In genomic region chr8:95154654-95155053, GRCm38 (mm10) we compare ENCODE assay signal across 14 mouse cellular contexts. TPM values are rescaled to one million over a fixed set of nuclear protein-coding genes. Genes with fewer than 3 reads are reported as not detected.
A peak's percentile ranks its signal among the peaks of the same experiment; 100 is the strongest.
DNase-seq lines count a peak whose midpoint lies in the region; ATAC-seq and TF ChIP-seq lines count a peak whose summit lies in the region.
"Had no signal": no experiment of that assay in that cellular context is flagged by ENCODE, and none has a peak within 500 bp of the region (broad histone marks: within the 10 kb centered on the region; RNA-seq: fewer than 3 reads in every experiment).

No protein-coding gene starts in this region.

- WGBS in hindbrain, postnatal 0 days: 49% methylated on average over 6 of the region's 6 CpGs
- 66% methylated on average over 6 of the region's 6 CpGs for WGBS in hindbrain, embryonic 11.5 days
- WGBS in stomach, embryonic 15.5 days: 33% methylated on average over 6 of the region's 6 CpGs
- 90% methylated on average over 6 of the region's 6 CpGs for WGBS in forebrain, embryonic 13.5 days

- H3K9ac ChIP-seq in hindbrain, postnatal 0 days (replicated peaks; ENCODE audit: low read length): no peak overlapping the region
- no peak overlapping the region for H3K9ac ChIP-seq in hindbrain, embryonic 11.5 days (ENCODE audit: low read depth, low read length)
- no peak overlapping the region for H3K9ac ChIP-seq in stomach, embryonic 15.5 days
- H3K9ac ChIP-seq in forebrain, embryonic 13.5 days: no peak overlapping the region
- H3K9ac ChIP-seq: hindbrain, embryonic 12.5 days; liver, embryonic 13.5 days had no signal

- no peaks in the 10 kb centered on the region for H3K9me3 ChIP-seq in hindbrain, postnatal 0 days (ENCODE audit: low read length)
- no peaks in the 10 kb centered on the region for H3K9me3 ChIP-seq in hindbrain, embryonic 11.5 days (ENCODE audit: control insufficient read depth, low read length)
- no peaks in the 10 kb centered on the region for H3K9me3 ChIP-seq in stomach, embryonic 15.5 days
- no peaks in the 10 kb centered on the region for H3K9me3 ChIP-seq in forebrain, embryonic 13.5 days (replicated peaks)
- H3K9me3 ChIP-seq: G1E; hindbrain, embryonic 12.5 days; liver, embryonic 13.5 days had no signal

- no peaks in the 10 kb centered on the region for H3K4me1 ChIP-seq in hindbrain, postnatal 0 days (ENCODE audit: insufficient read depth, low read length)
- no peaks in the 10 kb centered on the region for H3K4me1 ChIP-seq in hindbrain, embryonic 11.5 days (replicated peaks; ENCODE audit: control insufficient read depth, insufficient read depth, low read length)
- H3K4me1 ChIP-seq in stomach, embryonic 15.5 days: 0 out of 2 replicates have a peak, but pooled peaks cover 4% of the 10 kb centered on the region
- H3K4me1 ChIP-seq in forebrain, embryonic 13.5 days: peaks cover 5% of the 10 kb centered on the region

- peak; percentile 59; the same call in 1 of the 2 replicates for ATAC-seq in hindbrain, postnatal 0 days
- no peak for ATAC-seq in hindbrain, embryonic 11.5 days (ENCODE audit: low FRiP score)
- ATAC-seq in stomach, embryonic 15.5 days (ENCODE audit: insufficient read depth, low FRiP score, low read depth): 0 out of 2 replicates have a peak, but pooled peaks have one; percentile 44
- no peak for ATAC-seq in forebrain, embryonic 13.5 days

- H3K4me3 ChIP-seq in hindbrain, postnatal 0 days (ENCODE audit: low read length): no peak overlapping the region
- H3K4me3 ChIP-seq in hindbrain, embryonic 11.5 days (ENCODE audit: low read depth, low read length): no peak overlapping the region
- H3K4me3 ChIP-seq in stomach, embryonic 15.5 days (replicated peaks): no peak overlapping the region
- no peak overlapping the region for H3K4me3 ChIP-seq in forebrain, embryonic 13.5 days
- H3K4me3 ChIP-seq: heart, adult 2 months; hindbrain, embryonic 12.5 days; liver, embryonic 13.5 days had no signal

- no peaks in the 10 kb centered on the region for H3K36me3 ChIP-seq in hindbrain, postnatal 0 days (ENCODE audit: insufficient read depth, low read length)
- H3K36me3 ChIP-seq in hindbrain, embryonic 11.5 days (ENCODE audit: control insufficient read depth, insufficient read depth, low read length): no peaks in the 10 kb centered on the region
- no peaks in the 10 kb centered on the region for H3K36me3 ChIP-seq in stomach, embryonic 15.5 days
- H3K36me3 ChIP-seq in forebrain, embryonic 13.5 days (ENCODE audit: poor library complexity, severe bottlenecking): no peaks in the 10 kb centered on the region
- H3K36me3 ChIP-seq: G1E; hindbrain, embryonic 12.5 days; liver, embryonic 13.5 days had no signal

- no peak for DNase-seq in hindbrain, postnatal 0 days (ENCODE audit: low spot score)
- no peak for DNase-seq in hindbrain, embryonic 11.5 days (ENCODE audit: low spot score)
- DNase-seq in thymus, postnatal 14 days: peak; percentile 13
- DNase-seq in thymus, postnatal 4 days: no peak
- peak; percentile 70 for DNase-seq in NIH3T3 (ENCODE audit: low read depth)
- DNase-seq in right cerebral cortex, postnatal 14 days: no peak
- DNase-seq: adrenal gland, adult 8-10 months; heart, adult 2 months; liver, embryonic 13.5 days had no signal

- H3K4me2 ChIP-seq in hindbrain, postnatal 0 days (ENCODE audit: low read depth, low read length): no peak overlapping the region
- no peak overlapping the region for H3K4me2 ChIP-seq in hindbrain, embryonic 11.5 days (replicated peaks; ENCODE audit: low read depth, low read length)
- no peak overlapping the region for H3K4me2 ChIP-seq in stomach, embryonic 15.5 days
- no peak overlapping the region for H3K4me2 ChIP-seq in forebrain, embryonic 13.5 days
- H3K4me2 ChIP-seq: hindbrain, embryonic 12.5 days; liver, embryonic 13.5 days; midbrain, embryonic 11.5 days had no signal

- H3K27ac ChIP-seq in hindbrain, postnatal 0 days: no peak overlapping the region
- no peak overlapping the region for H3K27ac ChIP-seq in hindbrain, embryonic 11.5 days (ENCODE audit: low read depth, low read length)
- no peak overlapping the region for H3K27ac ChIP-seq in stomach, embryonic 15.5 days
- no peak overlapping the region for H3K27ac ChIP-seq in forebrain, embryonic 13.5 days
- H3K27ac ChIP-seq: heart, adult 2 months; hindbrain, embryonic 12.5 days; liver, embryonic 13.5 days had no signal

- no peak for TF ChIP-seq CTCF in hindbrain, postnatal 0 days (IDR thresholded peaks at IDR 0.05; ENCODE audit: low read depth)

- H3K27me3 ChIP-seq in hindbrain, postnatal 0 days (ENCODE audit: insufficient read depth, low read length): no peaks in the 10 kb centered on the region
- no peaks in the 10 kb centered on the region for H3K27me3 ChIP-seq in hindbrain, embryonic 11.5 days (ENCODE audit: control insufficient read depth, insufficient read depth, low read length)
- no peaks in the 10 kb centered on the region for H3K27me3 ChIP-seq in stomach, embryonic 15.5 days (replicated peaks)
- no peaks in the 10 kb centered on the region for H3K27me3 ChIP-seq in forebrain, embryonic 13.5 days
- H3K27me3 ChIP-seq: hindbrain, embryonic 12.5 days; liver, embryonic 13.5 days had no signal

RNA-seq across cellular contexts. Expression of gene Kifc3, which starts 48.0 kb away (rescaled TPM):
- 50.2 and 50.9 TPM in 2 replicates for total RNA-seq in hindbrain, postnatal 0 days (2014; rRNA removed)
- polyA plus RNA-seq in hindbrain, postnatal 0 days (2015; fragmentation: Nextera tagmentation; extraction: Ambion mirVana): 26.6 and 29.0 TPM in 2 replicates
- polyA plus RNA-seq in hindbrain, embryonic 11.5 days (2014; fragmentation: Nextera tagmentation; extraction: Ambion mirVana): 5.2 and 5.7 TPM in 2 replicates
- polyA plus RNA-seq in stomach, embryonic 15.5 days (2015; fragmentation: Nextera tagmentation; extraction: Ambion mirVana): 21.2 and 23.1 TPM in 2 replicates
- 8.2 and 8.3 TPM in 2 replicates for polyA plus RNA-seq in forebrain, embryonic 13.5 days (2015; fragmentation: Nextera tagmentation; extraction: Ambion mirVana)
- polyA plus RNA-seq: G1E had no signal

Comparison
In these comparisons a context has a peak if more than half of its experiments do, and no peak if none do; other contexts are left out.
1. ATAC-seq: peak in hindbrain, postnatal 0 days (single experiment) and stomach, embryonic 15.5 days (single experiment); none in hindbrain, embryonic 11.5 days (single experiment) and forebrain, embryonic 13.5 days (single experiment).
2. DNase-seq: peak in thymus, postnatal 14 days (single experiment) and NIH3T3 (single experiment); none in hindbrain, postnatal 0 days (single experiment), hindbrain, embryonic 11.5 days (single experiment), thymus, postnatal 4 days (single experiment) and right cerebral cortex, postnatal 14 days (single experiment).